Mouse (Mus musculus): ENCODE data around the gene Clpp.

Gene Clpp

GRCm38 (mm10) chr17:56990115-56990746 lies at the start of gene Clpp:
TSS of gene Clpp (plus strand) at chr17:56990305.
- DNase-seq (ENCODE audit: low spot score in 2 of 2): peak; percentile 97

- peak in 1 of 2 experiments; percentile 29 for DNase-seq (ENCODE audit: low spot score in 2 of 2)
Measured at GRCm38 (mm10) chr17:56950915-56951314, 39.2 kb upstream of the Clpp start.

GRCm38 (mm10) chr17:56952639-56953038 lies 37.5 kb upstream of the Clpp start:
- no peak for DNase-seq (ENCODE audit: low spot score in 2 of 2)

GRCm38 (mm10) chr17:56954871-56955270 lies 35.2 kb upstream of the Clpp start:
- DNase-seq (ENCODE audit: low spot score in 2 of 2): no peak

GRCm38 (mm10) chr17:56957763-56958429 lies 32.2 kb upstream of the Clpp start:
- DNase-seq (ENCODE audit: low spot score in 2 of 2): no peak

- no peak for DNase-seq (ENCODE audit: low spot score in 2 of 2)
Measured at GRCm38 (mm10) chr17:56958667-56959066, 31.4 kb upstream of the Clpp start.

- no peak for DNase-seq (ENCODE audit: low spot score in 2 of 2)
Measured at GRCm38 (mm10) chr17:56961880-56962279, 28.2 kb upstream of the Clpp start.

GRCm38 (mm10) chr17:56962642-56963405 lies 27.3 kb upstream of the Clpp start:
- no peak for DNase-seq (ENCODE audit: low spot score in 2 of 2)

GRCm38 (mm10) chr17:56963646-56964045 lies 26.5 kb upstream of the Clpp start:
- no peak for DNase-seq (ENCODE audit: low spot score in 2 of 2)

GRCm38 (mm10) chr17:56969321-56969720 lies 20.8 kb upstream of the Clpp start:
- no peak for DNase-seq (ENCODE audit: low spot score in 2 of 2)

GRCm38 (mm10) chr17:56970081-56970480 lies 20.0 kb upstream of the Clpp start:
- no peak for DNase-seq (ENCODE audit: low spot score in 2 of 2)

- DNase-seq (ENCODE audit: low spot score in 2 of 2): no peak
Measured at GRCm38 (mm10) chr17:56973956-56974707, 16.0 kb upstream of the Clpp start.

GRCm38 (mm10) chr17:56974708-56975240 lies 15.3 kb upstream of the Clpp start:
- DNase-seq (ENCODE audit: low spot score in 2 of 2): no peak

GRCm38 (mm10) chr17:56975391-56975790 lies 14.7 kb upstream of the Clpp start:
- DNase-seq (ENCODE audit: low spot score in 2 of 2): no peak

- DNase-seq (ENCODE audit: low spot score in 2 of 2): no peak
Measured at GRCm38 (mm10) chr17:56976531-56977390, 13.3 kb upstream of the Clpp start.

- DNase-seq (ENCODE audit: low spot score in 2 of 2): no peak
Measured at GRCm38 (mm10) chr17:56979524-56979923, 10.6 kb upstream of the Clpp start.

- no peak for DNase-seq (ENCODE audit: low spot score in 2 of 2)
Measured at GRCm38 (mm10) chr17:56981049-56981448, 9.1 kb upstream of the Clpp start.

GRCm38 (mm10) chr17:56982013-56982412 lies 8.1 kb upstream of the Clpp start, which contains the start of gene Acer1:
TSS of gene Acer1 (minus strand) at chr17:56982126.
- DNase-seq (ENCODE audit: low spot score in 2 of 2): no peak

- no peak for DNase-seq (ENCODE audit: low spot score in 2 of 2)
Measured at GRCm38 (mm10) chr17:56984886-56985285, 5.2 kb upstream of the Clpp start.

- no peak for DNase-seq (ENCODE audit: low spot score in 2 of 2)
Measured at GRCm38 (mm10) chr17:56985656-56986055, 4.4 kb upstream of the Clpp start.
